Mouse (Mus musculus): ENCODE results near the gene Dph5. TPM values are rescaled to one million over a fixed set of nuclear protein-coding genes. Genes with fewer than 3 reads are reported as not detected.
"Not testable (repeated sequence)": the region's sequence is repeated elsewhere in the genome, so short reads cannot be mapped to it uniquely, and the experiment has no call there.

The Dph5 gene
- polyA plus RNA-seq, 1 experiment from 2014 or later, result 25.8 TPM

- no peak for ATAC-seq (ENCODE audit: borderline replicate concordance, extremely low read depth, low FRiP score, low TSS enrichment)
- Histone ChIP-seq H3K27ac (no peak overlapping the region), H3K4me3 (no peak overlapping the region), H3K4me1 (no peaks in the 10 kb centered on the region), H3K9ac (no peak overlapping the region), H3K27me3 (no peaks in the 10 kb centered on the region), H3K36me3 (no peaks in the 10 kb centered on the region), H3K9me3 (no peaks in the 10 kb centered on the region), H3K4me2 (no peak overlapping the region)
- WGBS, result 78% methylated on average over 3 of the region's 3 CpGs
Measured at GRCm38 (mm10) chr3:115898354-115898948, 10.8 kb downstream of the Dph5 start.

- Histone ChIP-seq H3K36me3 (no peaks in the 10 kb centered on the region), H3K9me3 (no peaks in the 10 kb centered on the region), H3K27me3 (no peaks in the 10 kb centered on the region), H3K27ac (no peak overlapping the region), H3K4me2 (no peak overlapping the region), H3K4me3 (no peak overlapping the region), H3K9ac (no peak overlapping the region), H3K4me1 (no peaks in the 10 kb centered on the region)
- ATAC-seq (ENCODE audit: borderline replicate concordance, extremely low read depth, low FRiP score, low TSS enrichment), result no peak
- 84% methylated on average over 9 of the region's 9 CpGs for WGBS
Measured at GRCm38 (mm10) chr3:115902301-115902956, 14.8 kb downstream of the Dph5 start.

GRCm38 (mm10) chr3:115905067-115905466 is 17.4 kb downstream of the Dph5 start:
- Histone ChIP-seq H3K36me3 (no peaks in the 10 kb centered on the region; the same call in 1 of the 2 replicates), H3K27ac (no peak overlapping the region), H3K4me3 (no peak overlapping the region), H3K4me1 (no peaks in the 10 kb centered on the region), H3K9ac (no peak overlapping the region), H3K27me3 (no peaks in the 10 kb centered on the region), H3K9me3 (no peaks in the 10 kb centered on the region), H3K4me2 (no peak overlapping the region)
- ATAC-seq (ENCODE audit: borderline replicate concordance, extremely low read depth, low FRiP score, low TSS enrichment), result no peak
- 85% methylated on average over 3 of the region's 3 CpGs for WGBS

- Histone ChIP-seq H3K4me1 (no peaks in the 10 kb centered on the region), H3K27ac (no peak overlapping the region), H3K36me3 (no peaks in the 10 kb centered on the region; the same call in 1 of the 2 replicates), H3K4me2 (no peak overlapping the region), H3K4me3 (no peak overlapping the region), H3K9me3 (no peaks in the 10 kb centered on the region), H3K27me3 (no peaks in the 10 kb centered on the region), H3K9ac (no peak overlapping the region)
- ATAC-seq (ENCODE audit: borderline replicate concordance, extremely low read depth, low FRiP score, low TSS enrichment), result no peak
- WGBS, result 91% methylated on average over 4 of the region's 4 CpGs
Measured at GRCm38 (mm10) chr3:115905567-115905966, 17.9 kb downstream of the Dph5 start.

- H3K4me2 ChIP-seq; ATAC-seq (ENCODE audit: borderline replicate concordance, extremely low read depth, low FRiP score, low TSS enrichment); H3K4me3 ChIP-seq; H3K27me3 ChIP-seq; H3K9me3 ChIP-seq; H3K36me3 ChIP-seq; H3K9ac ChIP-seq; H3K27ac ChIP-seq; H3K4me1 ChIP-seq: not testable (repeated sequence)
- whole genome bisulfite sequencing, result 96% methylated on average over 10 of the region's 11 CpGs
Measured at GRCm38 (mm10) chr3:115907406-115907805, 19.8 kb downstream of the Dph5 start.

GRCm38 (mm10) chr3:115924401-115925190 is 37.0 kb downstream of the Dph5 start:
- H3K27ac ChIP-seq, result no peak overlapping the region
- 72% methylated on average over 4 of the region's 4 CpGs for WGBS

GRCm38 (mm10) chr3:115926531-115926930 is 38.9 kb downstream of the Dph5 start:
- ATAC-seq (ENCODE audit: borderline replicate concordance, extremely low read depth, low FRiP score, low TSS enrichment), result no peak
- Histone ChIP-seq H3K9ac (no peak overlapping the region), H3K27me3 (no peaks in the 10 kb centered on the region), H3K9me3 (no peaks in the 10 kb centered on the region), H3K4me2 (no peak overlapping the region), H3K36me3 (peaks cover 3% of the 10 kb centered on the region; the same call in 1 of the 2 replicates), H3K4me3 (no peak overlapping the region), H3K27ac (no peak overlapping the region), H3K4me1 (no peaks in the 10 kb centered on the region)
- WGBS, result 90% methylated on average over 8 of the region's 8 CpGs

More at GRCm38 (mm10) chr3:115924401-115925190, 37.0 kb downstream of the Dph5 start:
- Histone ChIP-seq H3K9me3 (no peaks in the 10 kb centered on the region), H3K27me3 (no peaks in the 10 kb centered on the region), H3K36me3 (peaks cover 3% of the 10 kb centered on the region; the same call in 1 of the 2 replicates), H3K4me1 (no peaks in the 10 kb centered on the region), H3K4me3 (no peak overlapping the region), H3K9ac (no peak overlapping the region), H3K4me2 (no peak overlapping the region)
- ATAC-seq (ENCODE audit: borderline replicate concordance, extremely low read depth, low FRiP score, low TSS enrichment), result no peak

GRCm38 (mm10) chr3:115931701-115932100 is 44.1 kb downstream of the Dph5 start:
- Histone ChIP-seq H3K4me3 (no peak overlapping the region), H3K36me3 (peaks cover 3% of the 10 kb centered on the region; the same call in 1 of the 2 replicates), H3K27me3 (no peaks in the 10 kb centered on the region), H3K9me3 (no peaks in the 10 kb centered on the region), H3K9ac (no peak overlapping the region), H3K27ac (no peak overlapping the region), H3K4me1 (no peaks in the 10 kb centered on the region), H3K4me2 (no peak overlapping the region)
- WGBS, result 89% methylated on average over 6 of the region's 6 CpGs
- no peak for ATAC-seq (ENCODE audit: borderline replicate concordance, extremely low read depth, low FRiP score, low TSS enrichment)

- 79% methylated on average over 18 of the region's 18 CpGs for WGBS
- ATAC-seq (ENCODE audit: borderline replicate concordance, extremely low read depth, low FRiP score, low TSS enrichment), result no peak
Measured at GRCm38 (mm10) chr3:115933293-115934186, 45.9 kb downstream of the Dph5 start.

GRCm38 (mm10) chr3:115936734-115937599 is 49.3 kb downstream of the Dph5 start:
- Histone ChIP-seq H3K36me3 (no peaks in the 10 kb centered on the region), H3K4me1 (no peaks in the 10 kb centered on the region), H3K4me3 (no peak overlapping the region), H3K27me3 (no peaks in the 10 kb centered on the region), H3K4me2 (no peak overlapping the region), H3K27ac (no peak overlapping the region), H3K9me3 (no peaks in the 10 kb centered on the region), H3K9ac (no peak overlapping the region)
- WGBS, result 54% methylated on average over 4 of the region's 4 CpGs
- no peak for ATAC-seq (ENCODE audit: borderline replicate concordance, extremely low read depth, low FRiP score, low TSS enrichment)

More at GRCm38 (mm10) chr3:115933293-115934186, 45.9 kb downstream of the Dph5 start:
- no peaks in the 10 kb centered on the region for H3K36me3 ChIP-seq
- no peak overlapping the region for H3K4me3 ChIP-seq
- no peaks in the 10 kb centered on the region for H3K4me1 ChIP-seq
- no peak overlapping the region for H3K27ac ChIP-seq
- no peaks in the 10 kb centered on the region for H3K27me3 ChIP-seq
- no peaks in the 10 kb centered on the region for H3K9me3 ChIP-seq
- no peak overlapping the region for H3K9ac ChIP-seq
- no peak overlapping the region for H3K4me2 ChIP-seq

Data from lung, embryonic 15.5 days (tissue).